Mouse (Mus musculus) cortical plate, adult 2 months (tissue): Measurements from ENCODE around the gene Epc2. TPM values are rescaled to one million over a fixed set of nuclear protein-coding genes. Genes with fewer than 3 reads are reported as not detected.

Experiments
- H3K27ac ChIP-seq: fragments of 200-500 bp; 2 replicates; pipeline ENCODE4 v1.5.1; 2012; ENCODE audit warnings: low read length, control low read depth, inconsistent platforms; ENCODE audit not compliant: insufficient read depth
- H3K4me1 ChIP-seq: fragments of 200-500 bp; 2 replicates; pipeline ENCODE4 v1.6.1; 2011; ENCODE audit warnings: low read length; ENCODE audit not compliant: control insufficient read depth, insufficient read depth
- H3K4me3 ChIP-seq: fragments of 200-500 bp; 2 replicates; pipeline ENCODE4 v1.5.1; 2011; ENCODE audit warnings: mild to moderate bottlenecking, low read length, control low read depth; ENCODE audit not compliant: insufficient read depth
- CTCF ChIP-seq: fragments of 200-500 bp; IDR thresholded peaks from 2 replicates; pipeline ENCODE4 v1.5.1; 2011; ENCODE audit warnings: mild to moderate bottlenecking, control low read depth, low read length; ENCODE audit not compliant: insufficient read depth; ENCODE audit errors: extremely low read depth
- POLR2A ChIP-seq: fragments of 200-500 bp; IDR thresholded peaks from 2 replicates; pipeline ENCODE4 v1.6.1; 2011; ENCODE audit warnings: mild to moderate bottlenecking, low read length, control low read depth; ENCODE audit not compliant: insufficient read depth; ENCODE audit errors: extremely low read depth
- polyA plus RNA-seq: library from polyadenylated mRNA; depleted of rRNA; stranded (reverse); fragments of >200 nt; gene quantifications from 2 replicates; pipeline ENCODE4 v1.2.3, GENCODE M21; 2012; rRNA removed

Gene Epc2
- polyA plus RNA-seq, 1 experiment: 24.3 TPM

GRCm38 (mm10) chr2:49582546-49582945 lies 131.3 kb downstream of the Epc2 start:
- TF ChIP-seq CTCF (no peak), POLR2A (no peak)
- Histone ChIP-seq H3K27ac (no peak overlapping the region), H3K4me3 (no peak overlapping the region), H3K4me1 (no peaks in the 10 kb centered on the region)

- no peak overlapping the region for H3K4me3 ChIP-seq
- no peak overlapping the region for H3K27ac ChIP-seq
- no peak for TF ChIP-seq POLR2A
- TF ChIP-seq CTCF: no peak
- H3K4me1 ChIP-seq: no peaks in the 10 kb centered on the region
Measured at GRCm38 (mm10) chr2:49583311-49583710, 132.0 kb downstream of the Epc2 start.

- H3K27ac ChIP-seq: no peak overlapping the region
- H3K4me3 ChIP-seq: no peak overlapping the region
- H3K4me1 ChIP-seq: no peaks in the 10 kb centered on the region
- TF ChIP-seq CTCF (no peak), POLR2A (no peak)
Measured at GRCm38 (mm10) chr2:49590450-49590849, 139.2 kb downstream of the Epc2 start.

GRCm38 (mm10) chr2:49592926-49593325 lies 141.6 kb downstream of the Epc2 start:
- H3K27ac ChIP-seq: no peak overlapping the region
- no peak overlapping the region for H3K4me3 ChIP-seq
- no peaks in the 10 kb centered on the region for H3K4me1 ChIP-seq
- TF ChIP-seq CTCF (no peak), POLR2A (no peak)

GRCm38 (mm10) chr2:49594886-49595285 lies 143.6 kb downstream of the Epc2 start:
- TF ChIP-seq CTCF (no peak), POLR2A (no peak)
- Histone ChIP-seq H3K4me1 (no peaks in the 10 kb centered on the region), H3K4me3 (no peak overlapping the region), H3K27ac (no peak overlapping the region)

GRCm38 (mm10) chr2:49596318-49596717 lies 145.0 kb downstream of the Epc2 start:
- TF ChIP-seq POLR2A (no peak), CTCF (no peak)
- H3K4me3 ChIP-seq: no peak overlapping the region
- H3K27ac ChIP-seq: no peak overlapping the region
- H3K4me1 ChIP-seq: peaks cover 3% of the 10 kb centered on the region; the same call in 1 of the 2 replicates

GRCm38 (mm10) chr2:49600021-49600681 lies 148.9 kb downstream of the Epc2 start:
- no peak for TF ChIP-seq CTCF
- no peak for TF ChIP-seq POLR2A
- H3K27ac ChIP-seq: no peak overlapping the region
- peaks cover 3% of the 10 kb centered on the region; the same call in 1 of the 2 replicates for H3K4me1 ChIP-seq
- H3K4me3 ChIP-seq: no peak overlapping the region

Other genes starting within 250 kb of the Epc2 start
- gene Kif5c, start 167.8 kb downstream of the Epc2 start, polyA plus RNA-seq: 408 and 495 TPM in 2 replicates